Mouse (Mus musculus): ENCODE measurements around the gene Olfr853.

Olfr853 gene

GRCm38 (mm10) chr9:19540976-19541375 is at the start of gene Olfr853:
Olfr853 (minus strand) TSS chr9:19541076.
- no peak for DNase-seq

GRCm38 (mm10) chr9:19582317-19582716 is 41.4 kb upstream of the Olfr853 start, which contains the start of gene Olfr855:
Olfr855 (plus strand) TSS chr9:19582617.
- no peak for DNase-seq

GRCm38 (mm10) chr9:19567282-19567681 is 26.4 kb upstream of the Olfr853 start, which contains the start of gene Olfr854:
Olfr854 (minus strand) TSS chr9:19567382.
- no peak for DNase-seq

GRCm38 (mm10) chr9:19492995-19493394 is 47.9 kb downstream of the Olfr853 start, which contains the start of gene Olfr851:
Olfr851 (plus strand) TSS chr9:19493295.
- DNase-seq, result no peak
